Mouse (Mus musculus): ENCODE results near the gene Elp4.
A peak's percentile ranks its signal among the peaks of the same experiment; 100 is the strongest.

The Elp4 gene

DNA sequence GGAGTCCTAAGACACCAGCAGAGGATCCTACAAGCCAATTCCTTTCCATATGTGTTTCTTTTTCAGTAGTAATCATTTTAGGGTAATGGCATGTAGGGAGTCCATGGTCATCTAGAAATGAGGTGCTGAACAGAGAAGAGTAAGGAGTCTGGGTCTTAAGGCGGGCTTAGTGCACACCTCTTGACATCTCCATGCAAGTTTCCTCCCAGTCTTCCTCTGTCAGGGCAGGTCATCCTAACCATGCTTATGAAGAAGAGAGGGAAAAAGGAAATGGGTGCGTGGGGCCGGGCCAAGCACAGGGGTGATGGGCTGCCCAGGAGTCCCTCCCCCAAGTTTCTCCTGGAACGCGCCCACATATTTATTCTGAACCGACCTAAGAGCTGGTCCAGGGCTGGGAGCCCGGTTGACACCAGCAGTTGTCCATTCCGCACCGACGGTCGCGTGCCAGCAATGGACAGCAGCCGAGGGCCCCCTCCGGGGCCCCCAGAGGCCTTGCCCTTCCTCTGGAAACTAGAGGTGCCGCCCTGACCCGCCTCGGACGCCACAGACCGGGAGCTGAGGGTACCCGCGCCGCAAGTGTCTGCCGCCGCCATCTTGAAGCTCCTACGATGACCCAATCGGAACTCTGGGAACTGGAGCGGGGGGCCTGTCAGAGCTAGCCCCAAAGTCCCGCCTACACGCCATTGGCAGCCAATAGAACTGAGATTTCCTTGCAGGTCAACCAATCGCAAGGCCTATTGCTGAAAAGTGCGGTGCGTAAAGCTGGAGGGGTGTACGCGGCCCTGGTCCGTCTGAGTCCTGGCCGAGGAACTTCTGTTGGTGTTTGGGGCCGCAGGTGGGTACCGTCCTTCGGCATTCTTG lies at the start of gene Elp4, which contains the start of gene Immp1l:
Elp4 (minus strand) TSS at position 669 of the 861 bp plus-strand sequence.
Immp1l (plus strand) TSS at position 743 of the 861 bp plus-strand sequence.
- peak; percentile 98 for DNase-seq (ENCODE audit: low read depth, low spot score)

DNA sequence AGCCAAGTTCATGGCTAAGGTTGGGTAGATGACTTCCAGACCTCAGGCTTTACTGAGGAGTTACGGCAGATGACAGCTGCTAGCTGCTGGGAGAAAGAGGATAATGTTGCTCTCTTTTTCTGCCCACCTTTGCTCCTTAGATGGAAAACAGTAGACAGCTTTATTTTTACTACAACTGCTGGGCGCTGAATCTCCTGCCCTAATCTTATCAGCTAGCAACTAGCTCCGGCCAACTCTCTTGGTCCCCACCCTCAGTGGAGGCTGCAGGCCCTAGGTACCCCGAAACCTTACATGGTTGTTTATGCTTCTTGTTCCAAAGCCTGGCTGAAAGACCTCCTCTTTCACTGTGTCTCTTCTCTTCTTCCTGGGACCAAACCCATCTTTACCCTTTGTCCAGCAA lies 49.5 kb upstream of the Elp4 start:
- no peak for DNase-seq (ENCODE audit: low read depth, low spot score)

DNA sequence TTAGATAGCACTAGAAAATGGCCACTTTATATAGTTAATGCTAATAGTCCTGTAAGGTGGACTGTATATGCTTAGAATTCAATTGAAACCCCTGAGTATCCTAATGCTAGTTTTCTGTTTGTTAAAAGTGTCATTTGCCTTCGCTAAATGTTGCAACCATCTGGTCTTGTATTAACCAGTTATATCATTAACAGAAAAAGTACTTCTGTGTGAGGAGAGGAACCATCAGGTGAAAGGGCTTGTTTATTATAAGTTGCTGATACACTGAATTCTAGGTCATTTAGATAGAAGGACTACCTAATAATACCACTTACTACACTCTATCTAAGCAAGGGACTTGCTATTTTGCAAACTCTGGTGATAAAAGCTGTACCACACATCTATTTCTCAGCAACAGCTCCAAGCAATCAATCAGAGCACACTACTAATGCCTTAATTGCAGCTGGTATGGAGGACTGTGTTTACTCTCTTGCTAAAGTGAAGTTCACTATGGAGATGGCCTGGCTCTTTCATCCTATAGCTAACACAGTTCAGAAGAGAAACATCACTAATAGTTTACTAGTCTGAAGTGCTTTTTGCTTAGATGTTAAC lies 47.1 kb upstream of the Elp4 start:
- no peak for DNase-seq (ENCODE audit: low read depth, low spot score)

DNA sequence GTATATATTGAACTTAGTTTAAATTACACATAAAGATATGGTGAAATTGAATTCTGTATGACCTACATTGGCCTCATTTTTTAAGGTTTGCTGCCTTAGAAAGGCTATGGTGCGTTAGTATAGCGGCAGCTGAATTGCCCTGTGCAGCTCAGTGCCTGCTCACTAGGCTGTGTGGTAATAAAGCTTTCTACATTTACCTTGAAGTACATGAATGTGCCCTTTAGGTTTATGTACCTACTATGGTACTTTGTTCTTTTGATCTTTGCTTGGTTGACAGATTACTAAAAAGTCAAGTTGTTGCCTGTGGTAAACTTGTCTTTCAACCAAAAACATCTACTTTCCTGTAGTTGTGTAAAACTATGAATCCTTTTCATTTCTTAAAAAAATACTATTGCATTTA lies 45.8 kb upstream of the Elp4 start:
- DNase-seq (ENCODE audit: low read depth, low spot score), result no peak

DNA sequence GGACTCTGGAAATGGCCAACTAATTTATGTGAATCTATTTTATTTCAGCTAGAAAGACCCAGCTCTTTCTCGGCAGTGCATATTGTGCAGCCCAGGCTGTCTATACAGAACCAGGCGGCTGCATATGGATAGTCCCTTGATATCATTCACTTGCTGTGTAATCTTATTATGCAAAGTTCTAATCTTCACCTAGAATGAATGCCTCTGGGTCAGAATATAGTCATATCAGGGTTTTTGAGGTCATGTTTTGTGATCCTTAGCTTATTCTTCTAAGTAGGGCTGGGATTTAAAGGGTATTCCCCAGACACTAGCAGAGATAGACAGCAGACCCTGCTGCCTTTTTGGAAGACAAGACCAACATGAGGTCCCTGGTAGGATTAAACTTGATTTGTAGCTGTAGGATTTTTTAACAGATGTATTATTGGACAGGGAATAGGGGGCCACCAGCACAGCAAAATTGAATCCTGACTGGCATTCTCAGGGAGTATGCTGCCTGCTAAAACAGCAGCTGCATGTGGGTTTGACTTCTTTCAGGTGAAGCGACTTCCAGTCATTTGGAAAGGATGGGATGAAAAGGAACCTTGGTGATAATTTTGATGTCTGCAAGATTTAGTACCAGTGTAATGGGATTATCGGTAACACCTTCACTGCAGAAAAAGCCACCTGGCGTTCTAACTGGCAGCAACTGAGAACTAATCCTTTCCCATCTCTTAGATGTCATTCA lies 13.4 kb upstream of the Elp4 start:
- DNase-seq (ENCODE audit: low read depth, low spot score), result no peak

DNA sequence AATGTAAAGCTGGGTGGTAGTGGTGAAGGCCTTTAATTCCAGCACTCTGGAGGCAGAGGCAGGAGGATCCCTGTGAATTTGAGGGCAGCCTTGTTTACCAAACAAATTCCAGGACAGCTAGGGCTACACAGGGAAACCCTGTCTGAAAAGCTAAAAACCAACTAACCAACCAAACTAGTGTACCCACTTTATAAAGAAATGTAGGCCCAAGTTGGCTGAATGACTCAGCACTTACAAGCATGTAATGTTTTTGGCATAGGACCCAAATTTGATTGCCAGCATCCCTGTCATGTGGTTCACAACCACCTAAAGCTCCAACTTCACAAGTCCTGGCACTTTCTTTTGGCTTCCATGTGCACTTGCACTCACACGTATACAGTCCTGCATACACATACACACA lies 12.3 kb upstream of the Elp4 start:
- no peak for DNase-seq (ENCODE audit: low read depth, low spot score)

DNA sequence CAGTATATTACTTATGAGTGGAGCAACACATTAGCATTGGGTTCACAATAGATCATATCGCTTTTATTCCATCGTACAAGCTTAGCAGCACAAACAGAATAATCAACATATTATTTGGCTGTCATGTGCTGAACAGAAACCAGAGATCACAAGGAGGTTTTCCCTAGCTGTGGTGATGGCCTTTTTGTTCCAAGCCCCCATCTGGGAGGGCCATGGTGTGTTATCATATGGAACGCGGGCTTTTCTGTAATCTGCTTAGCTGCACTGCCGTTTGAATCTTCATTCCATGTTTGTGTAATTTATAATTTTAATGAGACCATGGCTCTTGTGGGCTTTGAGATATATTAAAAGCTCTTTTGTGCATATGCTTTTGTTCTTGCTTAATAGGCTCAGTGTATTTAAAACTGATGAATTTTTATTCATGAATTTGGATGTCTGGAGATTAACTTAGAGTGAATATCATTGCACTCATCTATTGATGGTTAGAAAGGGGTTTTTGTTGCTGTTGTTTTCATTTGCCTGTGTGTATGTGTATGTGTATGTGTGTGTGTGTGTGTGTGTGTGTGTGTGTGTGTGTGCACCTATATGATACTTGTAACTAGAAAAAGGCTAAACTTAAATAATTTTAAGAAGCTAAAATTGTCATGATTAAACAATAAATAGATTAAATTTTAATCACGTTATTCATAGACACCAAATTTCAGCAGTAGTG lies 9.4 kb upstream of the Elp4 start:
- no peak for DNase-seq (ENCODE audit: low read depth, low spot score)

DNA sequence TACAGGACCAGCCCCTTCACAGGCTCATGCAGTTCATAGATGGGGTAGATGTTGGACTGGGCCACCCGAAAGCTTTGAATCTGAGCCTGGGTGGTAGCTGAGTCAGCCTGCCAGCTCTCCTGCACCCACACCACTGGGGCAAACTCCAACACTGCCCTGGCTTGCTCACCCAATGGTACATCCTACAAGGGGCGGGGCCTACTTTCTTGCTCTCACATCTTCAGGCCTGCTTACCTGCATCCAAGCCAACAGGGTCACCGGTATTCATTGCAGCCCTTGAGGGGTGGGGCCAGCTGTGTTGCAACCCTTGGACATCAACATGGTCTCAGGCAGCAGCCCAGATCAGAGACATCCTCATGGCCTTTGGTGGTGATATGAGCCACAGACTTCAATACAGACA lies 6.2 kb upstream of the Elp4 start:
- no peak for DNase-seq (ENCODE audit: low read depth, low spot score)

DNA sequence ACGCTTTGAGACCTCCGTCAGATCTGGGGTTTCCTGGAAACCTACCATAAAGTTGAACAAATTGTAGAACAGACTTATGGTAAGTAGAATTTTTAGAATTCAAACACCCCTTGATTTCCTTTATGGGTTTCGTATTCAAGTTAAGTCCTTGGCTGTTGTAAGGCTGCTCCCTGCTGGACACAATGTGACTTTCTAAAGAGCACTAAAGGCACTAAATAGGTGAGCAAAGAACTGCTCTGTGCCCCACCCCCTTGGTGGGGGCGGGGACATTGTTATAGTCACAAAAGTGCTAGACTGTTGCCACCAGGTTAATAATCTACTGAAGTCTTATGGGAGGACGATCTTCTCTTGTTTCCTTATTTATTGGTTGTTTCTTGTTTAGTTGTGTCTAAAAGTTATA lies 4.0 kb upstream of the Elp4 start:
- peak; percentile 79 for DNase-seq (ENCODE audit: low read depth, low spot score)

DNA sequence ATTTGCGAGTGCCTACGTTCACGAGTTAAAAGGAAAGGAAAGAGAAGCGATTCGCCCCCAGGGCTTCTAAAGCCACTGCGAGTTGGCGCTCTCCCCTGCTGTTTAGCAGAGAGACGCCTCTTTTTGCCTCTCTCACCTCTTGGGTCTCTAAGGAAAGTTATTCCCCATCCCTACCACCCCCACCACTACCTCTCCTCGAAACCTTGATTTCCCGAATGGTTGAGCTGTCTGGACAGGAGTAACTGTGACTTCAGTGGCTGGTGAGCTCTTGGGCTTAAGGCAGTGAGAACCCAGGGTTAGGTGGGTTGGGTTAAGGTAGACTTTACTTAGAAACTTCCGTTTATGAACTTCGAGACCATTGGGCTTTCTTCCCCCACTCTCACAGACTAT lies 388 bp upstream of the Elp4 start:
- DNase-seq (ENCODE audit: low read depth, low spot score), result no peak

DNA sequence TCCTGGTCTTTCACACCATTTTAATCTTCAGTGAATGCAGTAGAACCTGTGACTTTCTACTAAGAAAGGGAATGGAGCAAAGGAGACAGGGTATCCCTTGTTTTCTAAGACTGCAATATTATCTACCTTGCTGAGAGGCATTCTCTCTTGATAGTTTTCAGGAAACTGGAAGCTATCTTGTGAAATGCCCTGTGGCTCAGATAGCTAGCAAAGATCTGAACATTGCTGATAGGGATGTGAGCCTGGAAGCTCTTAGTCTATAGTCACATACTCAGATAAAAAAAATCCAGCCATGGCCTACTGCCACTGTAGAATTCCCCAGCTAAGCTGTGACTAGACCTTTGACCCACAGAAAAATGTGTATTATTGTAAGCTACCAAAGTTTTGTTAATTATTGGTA lies 13.5 kb downstream of the Elp4 start:
- no peak for DNase-seq (ENCODE audit: low read depth, low spot score)

DNA sequence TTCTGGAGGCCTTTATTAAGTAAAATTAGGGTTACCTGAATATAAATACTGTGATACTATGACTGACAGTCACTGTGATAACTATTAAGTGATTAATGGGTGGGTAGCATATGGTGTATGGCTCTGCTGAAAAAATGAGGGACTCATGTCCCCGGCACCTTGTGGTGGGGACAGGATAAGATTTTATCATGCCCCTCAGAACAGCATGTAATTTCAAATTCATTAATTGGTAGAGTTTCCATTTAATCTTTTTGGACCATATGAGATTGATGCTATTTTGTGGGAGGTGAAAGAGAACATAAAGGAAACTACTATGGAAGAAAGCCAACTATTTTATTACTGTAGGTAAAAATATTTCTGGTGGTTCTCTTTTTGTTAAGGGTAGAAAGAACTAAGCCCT lies 31.0 kb downstream of the Elp4 start:
- DNase-seq (ENCODE audit: low read depth, low spot score), result no peak

DNA sequence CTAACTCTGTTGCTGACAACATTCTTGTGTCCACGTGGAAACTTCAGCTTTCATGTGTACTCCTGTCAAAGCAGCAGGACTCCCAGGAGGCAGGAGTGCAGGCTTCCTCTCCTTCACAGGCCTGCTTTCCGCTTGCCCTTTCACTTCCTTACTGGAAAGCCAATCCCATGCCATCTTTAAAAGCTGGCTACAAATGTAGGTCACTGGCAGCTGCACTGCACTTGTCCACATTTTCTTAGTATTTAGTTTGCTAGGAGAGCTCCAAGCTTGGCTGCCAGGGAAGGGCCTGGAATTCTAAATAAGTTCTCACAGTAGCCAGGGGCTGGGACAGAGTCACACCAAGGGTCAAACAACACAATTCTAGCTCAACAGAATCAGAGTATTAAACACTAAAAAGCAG lies 49.6 kb downstream of the Elp4 start:
- no peak for DNase-seq (ENCODE audit: low read depth, low spot score)

DNA sequence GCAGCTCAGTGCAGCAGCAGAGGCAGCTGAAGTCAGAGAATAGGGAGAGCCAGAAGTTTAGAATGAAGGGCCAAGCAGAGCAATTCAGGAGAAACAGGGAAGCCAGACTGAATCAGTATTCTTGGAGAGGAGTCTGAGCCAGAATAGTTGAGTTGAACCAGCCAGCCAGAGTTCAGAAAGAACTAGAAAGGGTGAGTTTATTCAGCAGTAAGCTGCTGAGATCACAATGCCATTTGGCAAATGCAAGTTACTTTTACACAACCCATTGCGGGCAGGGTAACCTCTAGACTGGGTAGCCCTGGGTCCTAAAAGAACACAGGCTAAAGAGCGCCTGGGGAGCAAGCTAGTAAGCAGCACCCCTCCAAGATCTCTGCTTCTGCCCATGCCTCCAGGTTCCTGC lies 51.4 kb downstream of the Elp4 start:
- no peak for DNase-seq (ENCODE audit: low read depth, low spot score)

DNA sequence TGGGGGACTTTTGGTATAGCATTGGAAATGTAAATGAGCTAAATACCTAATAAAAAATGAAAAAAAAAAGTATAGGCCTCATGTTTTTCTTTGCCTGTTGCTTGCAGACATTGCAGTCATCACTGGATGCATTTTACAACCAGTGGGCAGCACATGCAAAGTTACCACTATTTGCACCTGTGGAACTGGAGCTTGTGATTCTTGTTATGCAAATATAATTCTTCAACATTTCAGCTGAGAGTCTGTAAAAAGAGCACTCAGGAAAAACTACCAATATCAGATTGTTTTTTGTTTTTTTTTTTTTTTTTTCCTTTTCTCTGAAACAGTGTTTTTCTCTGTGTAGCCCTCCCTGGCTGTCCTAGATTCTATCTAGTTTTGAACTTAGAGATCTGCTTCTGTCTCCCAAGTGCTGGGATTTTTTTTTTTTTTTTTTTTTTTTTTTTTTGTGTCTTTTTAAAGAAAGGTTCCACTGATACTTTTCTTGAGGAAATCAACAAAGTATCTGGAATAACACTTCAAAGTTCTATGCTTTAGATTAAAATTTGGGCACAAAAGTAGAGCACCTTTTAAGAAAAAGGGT lies 52.6 kb downstream of the Elp4 start:
- DNase-seq (ENCODE audit: low read depth, low spot score), result no peak

DNA sequence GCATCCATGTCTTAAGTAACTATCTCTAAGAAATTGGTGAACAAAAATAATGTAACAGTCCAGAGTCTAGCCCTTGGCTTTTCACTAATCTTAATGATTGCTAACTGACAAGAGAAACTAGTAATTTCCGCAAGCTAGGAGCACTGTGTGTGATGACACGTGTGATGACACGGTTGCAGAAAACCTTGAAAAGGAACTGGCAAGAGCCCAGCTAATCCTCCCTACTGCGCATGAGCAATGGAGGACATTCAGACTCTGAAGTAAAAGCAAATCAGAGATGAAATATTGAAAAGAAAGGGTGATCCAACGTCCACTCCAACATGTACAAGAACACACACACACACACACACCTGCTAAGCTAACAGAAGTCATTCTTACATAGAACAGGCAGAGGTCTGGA lies 61.2 kb downstream of the Elp4 start:
- DNase-seq (ENCODE audit: low read depth, low spot score), result no peak

DNA sequence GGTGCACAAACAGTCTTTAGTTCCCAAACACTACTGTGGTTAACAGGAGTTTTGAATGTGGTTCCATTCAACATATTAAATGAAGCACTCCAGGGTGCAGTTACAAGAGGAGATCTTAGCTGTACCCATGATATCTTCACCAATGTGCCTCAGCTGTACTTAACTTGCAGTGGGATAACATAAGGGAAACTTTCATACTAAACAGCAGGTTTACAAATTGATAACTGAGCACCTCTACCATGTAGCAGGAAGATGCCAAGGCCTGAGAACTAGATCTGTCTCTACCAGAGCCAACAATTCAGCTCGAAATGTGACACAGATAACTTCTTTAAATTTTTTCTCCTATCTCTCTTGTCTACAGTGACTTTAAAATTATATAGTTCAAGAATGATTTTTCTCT lies 86.4 kb downstream of the Elp4 start:
- no peak for DNase-seq (ENCODE audit: low read depth, low spot score)

DNA sequence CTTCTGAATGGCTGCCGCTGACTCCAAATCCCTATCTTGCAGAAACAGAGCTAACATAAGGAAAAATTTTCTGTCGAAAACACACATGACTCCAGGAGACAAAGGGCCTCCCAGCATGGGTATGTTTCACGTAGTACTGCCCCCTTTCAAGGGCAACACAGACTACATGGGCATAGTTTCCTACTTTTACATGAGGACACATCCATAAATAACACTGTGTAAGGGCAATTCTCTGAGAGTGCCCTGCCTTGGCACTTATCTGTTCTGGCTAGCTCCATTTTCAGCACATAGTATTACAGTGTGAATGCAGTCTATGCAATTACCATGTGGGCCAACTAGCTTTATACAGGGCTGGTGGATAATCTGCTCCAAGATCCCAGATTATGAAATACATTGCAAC lies 89.2 kb downstream of the Elp4 start:
- no peak for DNase-seq (ENCODE audit: low read depth, low spot score)

DNA sequence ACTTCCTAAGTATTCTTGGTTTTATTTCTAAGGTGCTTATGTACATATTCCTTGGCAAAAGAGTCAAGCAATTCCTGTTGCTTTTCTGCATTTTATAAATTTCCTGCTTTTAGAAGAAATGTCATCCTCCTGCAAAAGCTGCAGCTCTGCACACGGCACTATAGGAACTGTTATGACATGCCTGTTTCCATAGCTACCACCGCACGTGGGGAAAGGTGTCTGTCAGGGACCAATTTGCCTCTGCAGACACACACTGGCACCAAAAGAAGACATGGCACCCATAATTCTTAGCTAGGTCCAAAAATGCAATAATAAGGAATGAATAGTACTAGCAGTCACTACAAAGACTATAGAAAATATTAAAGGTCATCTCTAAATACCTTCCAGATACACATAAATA lies 91.3 kb downstream of the Elp4 start:
- peak; percentile 6 for DNase-seq (ENCODE audit: low read depth, low spot score)

DNA sequence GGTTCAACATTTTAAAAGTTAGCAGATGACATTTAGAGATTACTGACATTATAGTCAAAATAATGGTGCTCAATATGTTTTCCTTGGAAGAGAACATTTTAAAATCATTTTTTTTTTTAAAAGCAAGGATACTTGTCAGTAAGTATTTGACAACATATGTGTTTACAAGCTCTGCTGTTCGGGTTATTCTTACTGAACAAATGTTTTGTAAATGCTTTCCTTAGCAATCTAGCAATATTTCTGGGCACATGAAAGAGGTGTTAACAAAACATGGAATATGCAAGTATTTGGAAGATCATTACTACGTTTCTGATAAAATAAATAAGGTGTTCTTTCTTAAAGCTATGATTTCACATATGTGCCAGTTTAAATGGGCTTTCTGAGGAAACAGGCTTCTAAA lies 94.1 kb downstream of the Elp4 start:
- no peak for DNase-seq (ENCODE audit: low read depth, low spot score)

DNA sequence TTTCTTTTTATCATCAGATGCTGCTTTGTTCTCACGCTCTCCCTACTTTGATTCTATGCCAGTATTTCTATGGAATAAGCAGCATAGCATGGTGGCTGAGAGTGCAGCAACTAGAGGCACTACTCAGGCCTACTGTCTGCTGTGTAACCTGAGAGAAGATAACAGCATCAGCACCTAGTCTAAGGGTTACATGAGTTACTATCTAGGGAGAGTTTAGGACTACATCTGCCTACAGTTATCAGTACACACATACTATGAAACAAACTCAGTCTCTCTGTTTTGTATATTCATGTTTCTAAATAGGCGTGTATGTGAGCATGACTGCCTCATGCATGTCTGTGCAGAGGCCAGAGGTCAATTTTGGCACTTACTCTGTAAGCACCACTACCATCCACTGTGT lies 97.8 kb downstream of the Elp4 start:
- no peak for DNase-seq (ENCODE audit: low read depth, low spot score)

DNA sequence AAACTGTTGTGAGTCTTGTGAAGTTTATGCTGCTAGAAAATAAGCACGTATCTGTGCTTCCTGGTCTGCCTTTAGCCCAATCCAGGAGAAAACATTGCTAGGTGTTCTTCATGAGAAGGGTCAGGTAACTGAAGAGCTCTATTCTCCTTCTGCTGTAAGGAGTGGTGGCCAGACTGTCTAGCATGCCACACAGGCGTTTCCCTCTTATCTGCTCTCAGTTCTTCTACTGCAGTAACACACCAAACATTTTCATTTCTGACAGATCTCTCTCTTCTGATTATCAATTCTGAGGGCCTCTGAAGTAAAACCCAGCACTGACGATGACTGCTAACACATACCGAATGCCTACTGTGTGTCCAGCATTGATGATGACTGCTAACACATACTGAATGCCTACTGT lies 98.3 kb downstream of the Elp4 start:
- no peak for DNase-seq (ENCODE audit: low read depth, low spot score)

Measured in R1 (cell line).